Mouse (Mus musculus) left cerebral cortex, postnatal 10 days (tissue): ENCODE measurements around the gene Exoc4. TPM values are rescaled to one million over a fixed set of nuclear protein-coding genes. Genes with fewer than 3 reads are reported as not detected.

Experiments used
- DNase-seq, 2 experiments: peaks; one replicate each; pipeline ENCODE4 v3.0.0; 2021 to 2022; ENCODE audit warnings: low spot score in 2 of 2, mixed read lengths in 1 of 2; ENCODE audit errors: extremely low spot score in 1 of 2
- intact Hi-C: fragments of 180-260 bp; cut with DNase I; formaldehyde crosslinking; loops from one replicate; pipeline ENCODE4 v1.15.1; 2025
- total RNA-seq, 2 experiments: library from RNA; stranded (reverse); gene quantifications; 2 replicates each; pipeline ENCODE4 v1.2.3; 2021

The Exoc4 gene
- total RNA-seq: 10 to 100 TPM; 65.7 to 79.9 TPM

GRCm38 (mm10) chr6:33248894-33249758, at the start of gene Exoc4:
TSS of gene Exoc4 (plus strand) at chr6:33249085.
- peak; percentile 95 to 97 for DNase-seq
- intact Hi-C loops: no loop called here

DNA sequence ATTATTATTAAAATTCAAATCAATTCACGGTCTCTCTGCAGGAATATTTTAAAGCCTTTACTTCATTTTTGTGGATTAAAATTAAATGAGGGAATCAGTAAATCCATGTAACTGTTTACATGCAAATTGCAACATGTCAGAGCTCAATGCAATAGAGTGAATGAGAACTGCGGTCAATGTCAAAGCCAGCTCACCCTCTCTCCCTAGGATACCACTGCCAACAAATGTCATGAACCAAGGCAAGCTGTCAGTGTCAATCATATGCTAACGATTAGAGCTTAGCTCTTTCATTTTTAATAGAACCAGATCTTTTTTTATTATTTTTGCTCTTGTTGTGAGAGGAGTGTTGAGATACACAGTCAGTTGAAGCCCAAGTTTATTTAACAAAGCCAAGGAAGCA, 30.1 kb upstream of the Exoc4 start:
- DNase-seq: no peak
- intact Hi-C loops: no loop called here

DNA sequence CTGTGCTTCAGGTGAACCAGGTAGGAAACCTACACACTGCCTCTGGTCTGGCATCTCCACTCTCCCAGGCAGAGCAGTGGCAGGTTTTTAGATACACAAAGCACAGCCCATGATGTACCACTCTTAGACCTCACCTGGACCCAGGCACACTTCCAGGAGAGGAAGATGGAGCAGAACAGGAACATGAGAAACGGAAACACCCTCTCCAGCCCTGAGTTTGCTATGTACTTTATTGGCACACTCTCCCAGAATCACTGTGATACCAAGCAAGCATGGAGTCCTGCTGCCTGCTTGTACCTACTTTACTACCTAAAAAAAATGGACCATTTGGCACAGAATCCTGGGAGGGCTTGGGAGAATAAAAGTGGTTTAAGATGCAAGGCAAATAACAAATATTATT, 22.2 kb upstream of the Exoc4 start:
- DNase-seq: no peak
- intact Hi-C loops: no loop called here

DNA sequence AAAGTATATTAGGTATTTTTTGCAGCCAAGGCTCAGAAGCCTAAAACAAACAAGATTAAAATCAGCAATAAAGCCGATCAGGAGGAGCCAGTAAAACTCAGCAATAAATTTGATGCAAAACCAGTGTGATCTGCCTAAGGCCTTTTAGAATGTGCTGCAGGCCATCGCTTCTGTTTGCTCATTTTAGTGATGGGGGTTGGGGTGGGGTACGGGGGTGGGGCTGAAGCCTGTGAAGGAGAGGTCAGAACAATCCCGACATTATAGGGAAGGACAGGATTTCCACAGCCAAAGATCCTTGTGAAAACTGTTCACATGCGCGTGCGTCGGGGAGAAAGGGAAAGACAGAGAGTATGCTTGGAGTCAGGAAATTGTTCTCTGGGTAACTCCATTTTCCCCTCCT, 21.5 kb upstream of the Exoc4 start:
- no peak for DNase-seq
- intact Hi-C loops: no loop called here

DNA sequence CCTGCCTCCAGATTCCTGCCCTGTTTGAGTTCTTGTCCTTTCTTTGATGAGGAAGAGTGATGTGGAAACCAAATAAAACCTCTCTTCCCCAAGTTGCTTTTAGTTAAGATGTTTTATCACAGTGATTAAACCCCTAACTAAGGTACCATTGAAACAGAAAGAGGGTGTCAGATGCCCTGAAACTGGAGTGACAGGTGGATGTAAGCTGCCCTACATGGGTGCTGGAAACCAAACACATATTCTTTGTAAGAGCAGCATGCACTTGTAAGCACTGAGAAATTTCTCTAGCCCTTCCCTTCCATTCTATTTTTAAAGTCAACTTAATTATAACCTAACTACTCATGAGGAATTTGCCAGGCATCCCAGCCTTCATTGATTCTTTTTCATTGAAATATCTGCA, 7.6 kb upstream of the Exoc4 start:
- no peak for DNase-seq
- intact Hi-C loops: no loop called here

DNA sequence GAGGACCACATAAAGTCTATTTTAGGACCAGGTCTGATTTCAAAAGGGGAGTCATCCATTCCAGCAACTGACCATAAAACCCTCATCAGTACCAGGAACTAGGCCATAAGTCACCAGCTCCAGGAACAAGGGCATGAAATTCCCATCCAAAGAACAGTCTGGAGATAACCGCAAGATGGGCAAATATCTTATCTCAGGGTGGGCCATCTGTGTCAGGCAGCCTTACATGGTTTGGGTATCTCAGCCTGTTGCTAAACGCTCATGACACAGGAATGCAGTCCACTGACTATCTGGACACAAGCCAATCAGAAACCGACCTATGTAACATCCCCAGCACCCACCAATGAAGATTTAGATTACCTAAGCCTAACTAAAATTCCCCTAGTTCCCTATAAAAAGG, 4.3 kb upstream of the Exoc4 start:
- DNase-seq: no peak
- intact Hi-C loops: no loop called here

DNA sequence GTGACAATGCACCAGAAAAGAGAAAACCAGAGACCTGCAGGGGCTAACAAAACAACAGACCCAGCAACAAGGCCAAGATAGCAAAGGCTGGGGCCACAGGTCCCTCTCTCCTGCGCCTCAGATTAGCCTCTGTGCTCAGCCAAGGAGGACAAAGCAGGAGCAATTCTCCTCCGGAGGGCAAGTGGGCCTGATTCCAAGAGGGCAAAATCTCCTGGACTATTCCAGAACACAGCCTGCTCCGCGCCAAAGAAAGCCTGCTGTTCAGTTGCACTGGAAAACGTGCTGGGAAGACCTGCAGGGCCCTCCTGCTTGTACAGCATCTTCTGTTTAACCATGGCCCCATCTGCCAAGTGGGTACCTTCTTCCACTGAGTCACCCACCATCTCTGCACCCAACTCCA, 1.7 kb upstream of the Exoc4 start:
- no peak for DNase-seq
- intact Hi-C loops: no loop called here

DNA sequence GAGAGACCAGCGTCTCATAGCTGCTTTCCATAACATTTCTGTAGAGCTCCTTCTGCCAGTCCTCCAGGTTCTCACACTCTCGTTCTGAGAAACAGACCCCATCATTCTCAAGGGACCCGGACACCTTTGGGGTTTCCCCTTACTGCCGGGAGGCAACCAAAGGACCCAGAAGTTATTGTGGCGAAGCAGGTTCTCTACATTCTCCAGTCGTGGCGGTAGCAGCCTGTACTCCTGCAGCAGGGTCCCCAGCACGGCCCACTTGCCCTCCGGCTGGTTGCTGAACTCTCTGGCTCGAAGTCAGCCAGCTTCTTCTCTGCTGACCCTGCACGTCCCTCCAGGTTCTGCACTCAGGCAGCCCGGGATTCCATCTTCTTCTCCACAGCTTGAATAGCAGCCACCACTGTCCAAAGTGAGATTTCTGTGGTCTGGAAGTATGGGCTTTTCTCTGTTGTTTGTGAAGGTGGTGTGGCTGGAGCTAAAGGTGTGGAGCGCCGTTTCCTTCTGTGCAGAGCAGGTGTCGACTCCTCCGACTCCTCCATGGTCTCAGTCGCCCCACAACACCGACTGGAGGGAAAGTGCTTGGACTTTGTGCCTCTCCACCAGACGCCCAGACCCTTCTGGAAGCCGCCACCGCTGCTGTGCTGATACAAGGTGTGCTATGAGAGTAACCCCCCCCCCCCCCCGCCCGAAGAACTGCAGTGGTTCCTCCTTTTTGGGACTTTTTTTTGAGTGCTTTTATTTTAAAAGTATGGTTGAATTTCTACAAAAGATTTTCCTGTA, 1.1 kb upstream of the Exoc4 start:
- intact Hi-C loops: no loop called here
- no peak for DNase-seq

- intact Hi-C loops: no loop called here
- no peak for DNase-seq
Measured at GRCm38 (mm10) chr6:33256638-33257037, 7.8 kb downstream of the Exoc4 start.

- no peak for DNase-seq
- intact Hi-C loops: no loop called here
Measured at GRCm38 (mm10) chr6:33257076-33257789, 8.3 kb downstream of the Exoc4 start.

- intact Hi-C loops: no loop called here
- no peak for DNase-seq
Measured at GRCm38 (mm10) chr6:33259926-33260325, 11.0 kb downstream of the Exoc4 start.

DNA sequence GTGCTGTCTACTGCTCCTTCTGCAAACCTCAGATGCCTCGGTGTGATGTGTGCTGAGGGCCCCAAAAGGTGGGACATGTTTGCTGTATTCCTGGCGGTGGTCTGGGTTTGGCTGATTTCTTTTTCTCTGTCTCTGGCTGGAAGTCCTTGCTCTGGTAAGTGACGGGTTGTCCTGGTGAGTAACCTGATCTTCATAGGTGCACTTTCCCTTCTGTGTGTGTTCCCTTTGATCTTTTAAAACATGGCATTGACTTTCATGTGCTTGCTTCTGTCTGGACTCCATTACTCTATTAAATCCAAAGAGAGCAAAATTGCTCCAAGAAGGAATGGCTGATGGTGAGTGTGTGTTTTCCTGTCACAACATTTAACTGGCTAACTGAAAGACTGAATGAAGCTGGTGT, 12.7 kb downstream of the Exoc4 start:
- DNase-seq: no peak
- intact Hi-C loops: no loop called here

DNA sequence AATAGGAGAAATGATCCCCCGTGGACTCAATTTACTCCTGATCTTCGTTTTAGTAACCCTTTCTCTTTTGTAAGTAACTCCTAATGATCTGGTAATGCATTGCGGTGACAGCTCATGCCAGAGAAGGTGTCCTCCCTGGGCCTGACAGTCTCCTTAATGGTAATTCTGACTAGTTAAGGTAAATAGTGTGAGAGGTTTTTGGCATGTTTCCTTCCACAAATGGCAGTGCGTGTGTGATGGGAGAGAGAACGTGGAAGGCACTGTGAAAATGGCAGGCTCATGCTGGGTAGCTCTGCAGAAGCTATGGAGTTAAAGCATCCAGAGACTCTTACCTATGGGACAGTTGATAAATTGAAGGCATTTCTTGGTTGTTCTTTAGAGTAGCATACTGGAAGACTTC, 15.1 kb downstream of the Exoc4 start:
- intact Hi-C loops: no loop called here
- DNase-seq: no peak

- intact Hi-C loops: no loop called here
Measured at GRCm38 (mm10) chr6:33264388-33264787, 15.5 kb downstream of the Exoc4 start.

DNA sequence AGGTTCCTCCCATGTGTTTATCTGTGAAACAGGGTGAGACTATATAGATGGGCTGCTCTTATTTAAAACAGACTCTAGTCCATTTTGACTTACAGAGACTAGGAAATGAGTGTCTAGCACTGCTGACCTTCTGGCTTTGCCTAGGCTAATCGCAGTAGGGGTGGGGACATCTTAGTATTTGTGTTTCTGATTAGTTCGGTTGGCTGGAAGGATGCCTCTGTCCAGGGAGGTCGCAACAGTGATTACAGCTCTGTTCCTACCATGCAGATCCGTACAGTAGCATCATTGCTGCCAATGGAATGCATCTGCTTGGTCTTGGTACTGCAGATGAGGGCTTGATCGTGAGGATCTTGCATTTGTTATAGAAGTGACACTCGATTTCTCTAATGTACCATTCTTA, 18.7 kb downstream of the Exoc4 start:
- DNase-seq: no peak
- intact Hi-C loops: no loop called here

More at GRCm38 (mm10) chr6:33264388-33264787, 15.5 kb downstream of the Exoc4 start:
- DNase-seq: no peak

DNA sequence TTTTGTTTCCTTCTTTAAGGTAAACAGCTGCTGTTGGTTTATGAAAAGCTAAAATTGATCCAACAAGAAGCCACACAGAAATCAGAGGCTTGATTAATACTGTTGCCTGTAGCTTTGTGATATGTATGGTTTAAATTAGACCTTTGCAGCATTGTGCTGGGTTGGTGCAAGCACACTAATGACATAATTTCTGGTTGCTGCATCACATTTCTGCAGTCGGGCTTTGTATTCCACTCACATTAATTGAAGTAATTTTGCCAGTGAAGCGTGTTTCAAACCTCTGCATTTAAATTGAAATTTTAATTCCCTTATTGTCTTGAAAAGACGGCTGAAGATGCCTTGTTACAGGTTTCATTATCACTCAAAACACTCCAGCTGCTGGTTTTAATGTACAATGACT, 34.6 kb downstream of the Exoc4 start:
- intact Hi-C loops: no loop called here
- no peak for DNase-seq

DNA sequence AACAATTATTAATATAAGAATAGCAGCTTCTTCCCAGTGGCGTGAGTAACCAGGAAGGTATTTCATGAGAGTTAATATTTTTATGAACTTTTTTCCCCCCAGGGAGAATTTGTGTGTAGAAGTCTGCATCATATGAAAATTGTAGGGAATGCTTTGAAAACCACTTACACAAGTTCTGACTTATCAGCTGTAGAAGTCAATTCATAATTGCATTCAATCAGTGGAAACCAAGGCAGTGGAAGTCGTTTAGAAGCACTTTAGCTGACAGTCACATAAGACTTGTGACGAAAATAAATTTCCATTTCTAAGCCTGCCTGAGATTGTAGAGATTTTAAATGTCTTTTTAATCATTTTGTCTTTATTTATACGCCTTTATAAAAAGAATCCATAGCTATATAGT, 35.1 kb downstream of the Exoc4 start:
- intact Hi-C loops: no loop called here
- no peak for DNase-seq

DNA sequence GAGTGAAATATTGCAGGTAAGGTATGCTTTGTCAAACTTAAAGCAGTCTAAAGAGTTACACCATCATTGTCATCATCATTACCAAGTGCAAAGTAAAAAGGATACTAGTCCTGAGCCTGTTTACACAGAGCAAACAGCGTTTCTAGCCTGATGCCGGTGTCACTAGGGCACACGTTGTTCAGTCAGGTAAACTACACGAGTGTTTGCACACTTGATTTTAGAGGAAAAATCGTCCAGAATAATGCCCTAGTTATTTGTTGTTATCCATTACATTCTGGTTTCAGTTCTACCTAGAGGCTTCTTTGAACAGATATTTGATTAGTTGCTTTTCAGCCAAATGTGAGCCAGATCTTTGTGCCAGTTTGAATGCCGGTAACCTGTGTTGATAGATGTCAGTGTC, 37.5 kb downstream of the Exoc4 start:
- intact Hi-C loops: no loop called here

GRCm38 (mm10) chr6:33294626-33295025, 45.7 kb downstream of the Exoc4 start:
- intact Hi-C loops: no loop called here
- peak in 1 of 2 experiments; percentile 39 for DNase-seq

More for the DNA sequence above, 37.5 kb downstream of the Exoc4 start:
- no peak for DNase-seq

GRCm38 (mm10) chr6:33297566-33297965, 48.7 kb downstream of the Exoc4 start:
- intact Hi-C loops: no loop called here
- no peak for DNase-seq
